Mouse (Mus musculus): ENCODE results near the gene Scn7a. TPM values are rescaled to one million over a fixed set of nuclear protein-coding genes. Genes with fewer than 3 reads are reported as not detected.
A peak's percentile ranks its signal among the peaks of the same experiment; 100 is the strongest.

Scn7a gene
- polyA plus RNA-seq, 1 experiment from 2014 or later: 0.36 TPM

DNA sequence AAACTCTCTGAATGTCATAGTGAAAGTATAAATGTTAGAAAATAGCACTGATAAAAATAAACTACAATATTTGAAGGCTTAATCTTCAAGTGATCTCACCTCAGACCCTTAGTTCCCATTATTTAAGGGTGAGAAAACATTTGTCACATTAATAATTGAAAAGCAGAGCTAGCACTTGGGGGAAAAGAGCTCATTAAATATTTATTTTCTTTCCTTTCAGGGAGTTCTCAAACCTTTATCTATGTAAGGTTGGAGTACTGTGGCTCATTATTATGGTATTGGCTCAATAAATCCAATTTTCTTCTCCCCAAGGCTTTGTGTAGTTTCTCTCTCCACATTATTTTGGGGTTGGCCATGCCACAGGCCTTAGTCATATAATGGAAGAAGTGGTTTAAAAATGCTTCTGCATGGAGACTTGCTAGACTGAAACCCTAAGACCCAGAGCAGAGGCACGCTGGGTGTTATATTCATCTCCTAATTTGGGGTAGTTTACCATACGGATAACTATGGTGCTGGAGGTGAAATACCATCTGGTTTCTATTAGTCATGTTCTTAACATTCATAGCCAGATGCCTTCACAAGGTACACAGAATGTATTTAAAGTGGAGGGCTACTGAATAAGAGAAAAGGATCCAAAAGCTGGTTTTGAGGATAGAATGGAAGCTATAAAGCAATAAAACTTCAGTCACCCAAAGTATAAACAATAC, 57.7 kb downstream of the Scn7a start:
- WGBS: 72% methylated on average over 2 of the region's 2 CpGs
- H3K9ac ChIP-seq: no peak overlapping the region
- no peak overlapping the region for H3K4me3 ChIP-seq
- H3K27ac ChIP-seq (replicated peaks): no peak overlapping the region
- no peaks in the 10 kb centered on the region for H3K9me3 ChIP-seq
- H3K4me2 ChIP-seq: no peak overlapping the region
- no peaks in the 10 kb centered on the region for H3K4me1 ChIP-seq (replicated peaks)
- no peaks in the 10 kb centered on the region for H3K36me3 ChIP-seq
- H3K27me3 ChIP-seq: no peaks in the 10 kb centered on the region
- ATAC-seq (ENCODE audit: low FRiP score, low read depth): no peak

DNA sequence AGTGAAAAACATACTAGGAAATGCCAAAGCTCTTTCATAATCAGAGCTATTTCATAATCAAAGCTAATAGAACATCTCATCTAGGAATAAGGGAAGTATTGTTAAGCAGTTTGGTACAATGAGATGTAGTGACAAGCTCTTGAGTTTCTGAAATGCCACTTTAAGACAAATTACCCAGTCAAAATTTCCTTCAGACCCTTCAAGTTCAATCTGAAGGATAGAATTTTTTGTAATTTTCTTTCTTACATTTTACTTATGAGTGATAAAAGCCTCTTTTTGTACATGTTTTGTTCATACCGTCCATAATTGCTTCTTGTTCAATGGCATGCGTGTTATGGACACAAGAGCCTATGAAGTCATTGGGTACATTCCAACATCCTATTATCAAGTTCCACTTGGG, 72.6 kb downstream of the Scn7a start:
- Histone ChIP-seq H3K9ac (no peak overlapping the region), H3K4me2 (no peak overlapping the region), H3K4me1 (replicated peaks) (no peaks in the 10 kb centered on the region), H3K27ac (replicated peaks) (no peak overlapping the region), H3K9me3 (no peaks in the 10 kb centered on the region), H3K36me3 (no peaks in the 10 kb centered on the region), H3K27me3 (no peaks in the 10 kb centered on the region), H3K4me3 (no peak overlapping the region)
- no peak for ATAC-seq (ENCODE audit: low FRiP score, low read depth)
- 91% methylated on average over 2 of the region's 2 CpGs for WGBS

DNA sequence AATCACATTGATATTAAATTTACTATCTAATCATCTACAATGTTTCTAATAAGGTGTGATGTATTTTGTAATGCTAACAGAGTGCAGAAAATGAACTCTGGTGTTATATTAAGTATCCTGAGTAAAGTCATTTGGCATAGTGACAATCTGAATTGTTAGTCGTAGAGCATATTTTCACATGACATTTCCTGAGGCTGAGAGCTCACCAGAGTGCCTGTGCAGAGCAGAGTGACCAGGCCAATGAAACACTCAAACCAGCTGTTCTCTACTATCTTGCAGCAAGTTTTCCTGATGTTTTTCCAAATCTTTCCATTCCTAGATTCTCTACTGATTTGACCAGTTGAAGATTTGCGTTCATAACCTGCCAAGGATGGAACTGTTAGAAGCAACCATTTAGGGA, 92.4 kb downstream of the Scn7a start:
- Histone ChIP-seq H3K9ac (no peak overlapping the region), H3K4me3 (no peak overlapping the region), H3K27me3 (no peaks in the 10 kb centered on the region), H3K4me2 (no peak overlapping the region), H3K4me1 (replicated peaks) (no peaks in the 10 kb centered on the region), H3K9me3 (no peaks in the 10 kb centered on the region), H3K27ac (replicated peaks) (no peak overlapping the region), H3K36me3 (no peaks in the 10 kb centered on the region)
- 82% methylated on average over 2 of the region's 2 CpGs for WGBS
- no peak for ATAC-seq (ENCODE audit: low FRiP score, low read depth)

DNA sequence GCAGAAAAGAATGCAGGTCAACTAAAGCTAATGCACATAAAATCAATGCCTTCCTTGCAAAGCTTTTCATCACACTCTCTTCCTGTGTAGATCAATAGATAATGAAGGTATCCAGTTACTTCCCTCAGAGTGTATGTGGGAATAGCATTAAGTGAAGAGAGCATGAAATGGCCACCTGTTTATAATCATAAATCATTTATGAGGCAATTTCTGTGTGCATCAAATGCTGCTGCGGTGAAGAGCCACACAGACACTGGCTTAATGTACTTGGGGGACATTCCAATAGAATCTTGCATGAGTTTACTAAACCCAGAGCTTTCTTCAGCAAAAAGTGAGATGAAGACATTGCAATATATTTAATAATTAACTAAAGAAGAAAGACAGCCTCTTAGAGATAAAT, 122.7 kb downstream of the Scn7a start:
- H3K4me2 ChIP-seq: no peak overlapping the region
- no peak overlapping the region for H3K27ac ChIP-seq (replicated peaks)
- H3K4me3 ChIP-seq: no peak overlapping the region
- no peaks in the 10 kb centered on the region for H3K27me3 ChIP-seq
- no peak for ATAC-seq (ENCODE audit: low FRiP score, low read depth)
- WGBS: 58% methylated on average over 1 of the region's 1 CpGs
- no peaks in the 10 kb centered on the region for H3K9me3 ChIP-seq
- no peaks in the 10 kb centered on the region for H3K36me3 ChIP-seq
- H3K9ac ChIP-seq: no peak overlapping the region
- no peaks in the 10 kb centered on the region for H3K4me1 ChIP-seq (replicated peaks)

DNA sequence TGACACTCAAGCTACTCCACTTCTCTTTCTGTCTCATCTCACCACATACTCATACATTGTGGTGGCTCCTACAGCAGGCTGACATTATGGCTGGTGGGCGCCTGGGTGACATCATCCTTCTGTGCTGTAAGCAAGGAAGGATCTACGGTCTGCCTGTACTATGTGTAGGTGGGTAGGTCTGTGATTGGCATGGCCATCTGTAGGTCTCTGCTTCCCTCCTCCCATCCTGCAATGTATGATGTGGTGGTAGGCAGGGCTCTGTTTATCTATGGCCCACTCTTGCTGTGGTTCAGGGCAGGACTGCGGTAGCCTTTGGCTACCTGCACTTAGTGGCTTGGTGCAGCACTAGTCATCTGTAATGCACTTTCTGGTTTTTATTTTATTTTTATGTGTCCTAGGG, 128.3 kb downstream of the Scn7a start:
- no peak overlapping the region for H3K4me3 ChIP-seq
- H3K4me1 ChIP-seq (replicated peaks): no peaks in the 10 kb centered on the region
- 96% methylated on average over 3 of the region's 3 CpGs for WGBS
- no peak overlapping the region for H3K4me2 ChIP-seq
- H3K9me3 ChIP-seq: no peaks in the 10 kb centered on the region
- no peak overlapping the region for H3K27ac ChIP-seq (replicated peaks)
- H3K36me3 ChIP-seq: no peaks in the 10 kb centered on the region
- ATAC-seq (ENCODE audit: low FRiP score, low read depth): no peak
- no peaks in the 10 kb centered on the region for H3K27me3 ChIP-seq
- H3K9ac ChIP-seq: no peak overlapping the region

DNA sequence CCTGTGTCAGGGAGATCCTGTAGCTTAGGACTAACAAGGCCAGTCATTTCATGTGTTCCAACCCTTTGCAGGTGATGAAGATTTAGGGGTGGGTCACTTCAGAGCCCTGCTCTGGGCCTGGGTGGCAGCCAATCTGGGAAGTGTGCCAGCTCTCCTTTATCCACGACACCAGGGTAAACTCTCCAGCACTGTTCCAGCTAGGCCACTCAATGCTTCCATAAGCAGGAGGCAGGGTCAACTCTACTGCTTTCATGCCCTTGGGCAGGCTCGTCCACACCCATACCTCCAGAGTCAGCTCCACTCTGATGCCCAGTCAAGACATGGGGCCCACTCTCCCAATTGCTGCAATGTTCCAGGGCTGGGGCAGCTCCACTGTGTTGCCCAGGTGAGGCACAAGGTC, 129.3 kb downstream of the Scn7a start:
- no peak overlapping the region for H3K9ac ChIP-seq
- no peaks in the 10 kb centered on the region for H3K36me3 ChIP-seq
- H3K27ac ChIP-seq (replicated peaks): no peak overlapping the region
- H3K4me3 ChIP-seq: no peak overlapping the region
- no peak for ATAC-seq (ENCODE audit: low FRiP score, low read depth)
- no peak overlapping the region for H3K4me2 ChIP-seq
- 79% methylated on average over 2 of the region's 2 CpGs for WGBS
- no peaks in the 10 kb centered on the region for H3K27me3 ChIP-seq
- no peaks in the 10 kb centered on the region for H3K4me1 ChIP-seq (replicated peaks)
- H3K9me3 ChIP-seq: no peaks in the 10 kb centered on the region

DNA sequence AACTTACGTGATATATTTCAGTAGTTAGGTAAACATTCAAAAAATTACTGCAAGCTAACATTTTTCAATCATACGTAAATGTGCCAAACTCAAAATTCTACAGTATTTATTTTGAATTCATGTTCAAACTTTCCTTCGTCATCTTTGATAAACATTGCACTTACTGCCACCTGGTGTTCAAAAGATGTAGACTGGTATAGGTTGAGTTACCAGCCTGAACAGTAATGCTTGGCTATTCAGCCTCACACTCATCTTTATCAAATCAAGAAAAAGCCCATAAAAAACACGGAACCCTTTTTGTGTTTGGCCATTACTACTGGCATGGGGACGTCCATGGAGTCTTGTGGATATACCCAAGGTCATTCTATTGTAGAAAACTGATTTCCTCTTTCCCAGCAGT, 140.3 kb downstream of the Scn7a start:
- Histone ChIP-seq H3K4me1 (replicated peaks) (no peaks in the 10 kb centered on the region), H3K4me3 (no peak overlapping the region), H3K9ac (no peak overlapping the region), H3K4me2 (no peak overlapping the region), H3K27me3 (no peaks in the 10 kb centered on the region), H3K27ac (replicated peaks) (no peak overlapping the region), H3K9me3 (no peaks in the 10 kb centered on the region), H3K36me3 (no peaks in the 10 kb centered on the region)
- no peak for ATAC-seq (ENCODE audit: low FRiP score, low read depth)
- WGBS: 27% methylated on average over 5 of the region's 5 CpGs

DNA sequence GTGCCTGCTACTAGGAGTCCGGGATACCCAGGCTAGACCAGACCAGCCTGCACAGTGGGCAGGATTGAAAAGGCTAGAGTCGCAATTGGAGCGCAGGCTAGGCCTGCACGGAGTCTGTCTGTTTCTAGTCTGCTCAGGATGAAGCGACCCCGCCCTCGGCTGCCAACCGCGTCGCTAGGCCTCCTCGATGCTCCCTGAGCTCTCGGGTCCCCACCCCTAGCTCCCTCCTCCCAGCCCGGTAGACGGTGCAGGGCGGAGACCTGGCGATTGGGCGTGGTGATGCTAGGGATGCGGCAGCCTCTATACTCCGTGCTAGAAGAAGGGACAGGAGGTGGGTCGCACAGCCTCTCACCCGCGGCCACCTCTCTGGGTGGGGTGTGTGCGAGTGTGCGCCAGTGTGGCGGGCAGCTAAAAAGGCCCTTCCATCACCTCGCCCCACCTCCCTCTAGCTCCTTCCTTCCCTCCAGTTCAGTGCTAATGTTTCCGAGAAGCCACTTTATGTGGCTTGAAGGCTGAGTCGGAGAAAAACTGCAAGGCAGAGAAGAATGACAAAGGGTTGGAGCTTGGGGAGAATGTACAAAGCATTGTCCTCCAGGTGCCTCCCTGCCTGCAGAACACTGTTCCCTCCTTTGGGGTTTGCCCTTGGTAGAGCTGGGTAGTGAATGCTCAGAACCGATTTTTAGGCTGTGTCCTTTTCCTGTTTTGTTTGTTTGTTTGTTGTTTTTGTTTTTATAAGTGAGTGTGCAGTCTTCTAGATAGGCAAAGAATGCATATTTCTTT, 149.9 kb downstream of the Scn7a start, which contains the start of gene Scn9a:
Scn9a (minus strand) TSS at position 383 of the 780 bp plus-strand sequence.
- Histone ChIP-seq H3K4me3 (peak within 1 kb of the TSS; percentile 54), H3K4me1 (replicated peaks) (0 out of 2 replicates have a peak, but pooled peaks cover 4% of the 10 kb centered on the region), H3K4me2 (peak within 1 kb of the TSS; percentile 72), H3K9ac (peak within 1 kb of the TSS; percentile 63), H3K27ac (replicated peaks) (peak within 1 kb of the TSS; percentile 82), H3K36me3 (no peaks in the 10 kb centered on the region), H3K27me3 (no peaks in the 10 kb centered on the region), H3K9me3 (no peaks in the 10 kb centered on the region)
- ATAC-seq (ENCODE audit: low FRiP score, low read depth): peak; percentile 92
- under 1% methylated on average over 29 of the region's 29 CpGs for WGBS

DNA sequence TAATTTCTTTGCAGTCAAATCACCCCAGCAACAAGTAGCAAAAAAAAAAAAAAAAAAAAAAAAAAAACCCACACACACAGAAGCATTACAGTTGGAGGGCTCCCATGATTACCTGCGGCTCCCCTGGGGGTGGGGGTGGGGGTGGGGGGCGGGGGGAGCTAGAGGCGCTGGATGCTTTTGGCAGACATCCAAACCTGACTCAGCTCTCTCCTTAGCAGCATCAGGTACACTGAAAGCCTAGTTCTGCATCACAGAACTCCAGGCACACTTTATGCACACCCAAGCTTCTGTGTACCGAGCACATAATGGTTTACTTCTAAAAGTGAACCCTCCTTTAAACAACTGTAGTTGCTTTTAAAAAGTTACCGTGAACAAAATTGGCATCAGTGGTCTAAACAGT, 152.0 kb downstream of the Scn7a start:
- ATAC-seq (ENCODE audit: low FRiP score, low read depth): no peak
- Histone ChIP-seq H3K4me3 (peak overlapping the region; percentile 24), H3K36me3 (no peaks in the 10 kb centered on the region), H3K4me2 (peak overlapping the region; percentile 72), H3K9ac (no peak overlapping the region), H3K27ac (replicated peaks) (no peak overlapping the region), H3K27me3 (no peaks in the 10 kb centered on the region), H3K9me3 (no peaks in the 10 kb centered on the region), H3K4me1 (replicated peaks) (0 out of 2 replicates have a peak, but pooled peaks cover 4% of the 10 kb centered on the region)
- 26% methylated on average over 5 of the region's 5 CpGs for WGBS

Other genes with a start within 250 kb of the Scn7a start
- 12.4 and 12.8 TPM in 2 replicates for gene Scn9a, start 150.0 kb downstream of the Scn7a start, polyA plus RNA-seq (2015; fragmentation: Nextera tagmentation; extraction: Ambion mirVana)